Mouse (Mus musculus): ENCODE results near the gene Kcnk15. TPM values are rescaled to one million over a fixed set of nuclear protein-coding genes. Genes with fewer than 3 reads are reported as not detected.

Gene Kcnk15
- total and polyA plus RNA-seq, 2 experiments from 2014 or later, result 0.11 to 0.12 TPM

GRCm38 (mm10) chr2:163838043-163838442 is 15.4 kb upstream of the Kcnk15 start:
- H3K36me3 ChIP-seq (ENCODE audit: insufficient read depth, low read length), result no peaks in the 10 kb centered on the region
- ATAC-seq (ENCODE audit: low FRiP score), result 0 out of 2 replicates have a peak, but pooled peaks have one; percentile 27
- H3K9ac ChIP-seq (replicated peaks; ENCODE audit: low read length, poor library complexity, severe bottlenecking), result no peak overlapping the region
- 0 out of 2 replicates have a peak, but pooled peaks cover 3% of the 10 kb centered on the region for H3K27me3 ChIP-seq (ENCODE audit: insufficient read depth, low read length)
- no peak overlapping the region for H3K4me3 ChIP-seq (ENCODE audit: low read depth, low read length)
- 0 out of 2 replicates have a peak, but pooled peaks cover 2% of the 10 kb centered on the region for H3K4me1 ChIP-seq (ENCODE audit: insufficient read depth, low read length)
- peak; percentile 100 for TF ChIP-seq CTCF (IDR thresholded peaks at IDR 0.05)
- 20% methylated on average over 9 of the region's 9 CpGs for WGBS
- H3K27ac ChIP-seq (ENCODE audit: low read depth, low read length), result no peak overlapping the region
- H3K9me3 ChIP-seq (ENCODE audit: low read length), result no peaks in the 10 kb centered on the region
- DNase-seq (ENCODE audit: low spot score), result peak; percentile 89
- no peak overlapping the region for H3K4me2 ChIP-seq (ENCODE audit: low read depth, low read length, poor library complexity, severe bottlenecking)

GRCm38 (mm10) chr2:163839519-163839918 is 13.9 kb upstream of the Kcnk15 start:
- peak; percentile 72 for DNase-seq (ENCODE audit: low spot score)
- no peaks in the 10 kb centered on the region for H3K9me3 ChIP-seq (ENCODE audit: low read length)
- 0 out of 2 replicates have a peak, but pooled peaks have one; percentile 23 for ATAC-seq (ENCODE audit: low FRiP score)
- no peak for TF ChIP-seq CTCF (IDR thresholded peaks at IDR 0.05)
- H3K27me3 ChIP-seq (ENCODE audit: insufficient read depth, low read length), result 0 out of 2 replicates have a peak, but pooled peaks cover 3% of the 10 kb centered on the region
- 28% methylated on average over 6 of the region's 6 CpGs for WGBS
- 0 out of 2 replicates have a peak, but pooled peaks cover 2% of the 10 kb centered on the region for H3K4me1 ChIP-seq (ENCODE audit: insufficient read depth, low read length)
- H3K27ac ChIP-seq (ENCODE audit: low read depth, low read length), result no peak overlapping the region
- no peak overlapping the region for H3K4me3 ChIP-seq (ENCODE audit: low read depth, low read length)
- H3K4me2 ChIP-seq (ENCODE audit: low read depth, low read length, poor library complexity, severe bottlenecking), result no peak overlapping the region
- no peak overlapping the region for H3K9ac ChIP-seq (replicated peaks; ENCODE audit: low read length, poor library complexity, severe bottlenecking)
- H3K36me3 ChIP-seq (ENCODE audit: insufficient read depth, low read length), result no peaks in the 10 kb centered on the region

GRCm38 (mm10) chr2:163842043-163842442 is 11.4 kb upstream of the Kcnk15 start:
- no peak for ATAC-seq (ENCODE audit: low FRiP score)
- no peak for TF ChIP-seq CTCF (IDR thresholded peaks at IDR 0.05)
- Histone ChIP-seq H3K4me3 (ENCODE audit: low read depth, low read length) (no peak overlapping the region), H3K27me3 (ENCODE audit: insufficient read depth, low read length) (0 out of 2 replicates have a peak, but pooled peaks cover 3% of the 10 kb centered on the region), H3K27ac (ENCODE audit: low read depth, low read length) (no peak overlapping the region), H3K9ac (replicated peaks; ENCODE audit: low read length, poor library complexity, severe bottlenecking) (no peak overlapping the region), H3K4me2 (ENCODE audit: low read depth, low read length, poor library complexity, severe bottlenecking) (no peak overlapping the region), H3K36me3 (ENCODE audit: insufficient read depth, low read length) (no peaks in the 10 kb centered on the region), H3K4me1 (ENCODE audit: insufficient read depth, low read length) (0 out of 2 replicates have a peak, but pooled peaks cover 2% of the 10 kb centered on the region), H3K9me3 (ENCODE audit: low read length) (no peaks in the 10 kb centered on the region)
- WGBS, result 59% methylated on average over 4 of the region's 4 CpGs
- no peak for DNase-seq (ENCODE audit: low spot score)

- H3K36me3 ChIP-seq (ENCODE audit: insufficient read depth, low read length), result no peaks in the 10 kb centered on the region
Observed at GRCm38 (mm10) chr2:163857233-163857632, 3.8 kb downstream of the Kcnk15 start.

GRCm38 (mm10) chr2:163858254-163858947 is 5.0 kb downstream of the Kcnk15 start:
- TF ChIP-seq CTCF (IDR thresholded peaks at IDR 0.05), result peak; percentile 84
- Histone ChIP-seq H3K9me3 (ENCODE audit: low read length) (no peaks in the 10 kb centered on the region), H3K27ac (ENCODE audit: low read depth, low read length) (no peak overlapping the region), H3K4me1 (ENCODE audit: insufficient read depth, low read length) (0 out of 2 replicates have a peak, but pooled peaks cover 3% of the 10 kb centered on the region), H3K4me3 (ENCODE audit: low read depth, low read length) (peak overlapping the region; percentile 14; the same call in 1 of the 2 replicates), H3K36me3 (ENCODE audit: insufficient read depth, low read length) (no peaks in the 10 kb centered on the region), H3K27me3 (ENCODE audit: insufficient read depth, low read length) (peaks cover 49% of the 10 kb centered on the region), H3K9ac (replicated peaks; ENCODE audit: low read length, poor library complexity, severe bottlenecking) (0 out of 2 replicates have a peak overlapping the region, but pooled peaks have one; percentile 24), H3K4me2 (ENCODE audit: low read depth, low read length, poor library complexity, severe bottlenecking) (peak overlapping the region; percentile 40)
- WGBS, result 18% methylated on average over 49 of the region's 50 CpGs
- ATAC-seq (ENCODE audit: low FRiP score) (peak; percentile 34; the same call in 1 of the 2 replicates), DNase-seq (ENCODE audit: low spot score) (no peak)

More at GRCm38 (mm10) chr2:163857233-163857632, 3.8 kb downstream of the Kcnk15 start:
- DNase-seq (ENCODE audit: low spot score) (no peak), ATAC-seq (ENCODE audit: low FRiP score) (peak; percentile 59; the same call in 1 of the 2 replicates)
- no peak overlapping the region for H3K27ac ChIP-seq (ENCODE audit: low read depth, low read length)
- peaks cover 55% of the 10 kb centered on the region for H3K27me3 ChIP-seq (ENCODE audit: insufficient read depth, low read length)
- no peak for TF ChIP-seq CTCF (IDR thresholded peaks at IDR 0.05)
- no peak overlapping the region for H3K4me2 ChIP-seq (ENCODE audit: low read depth, low read length, poor library complexity, severe bottlenecking)
- 0 out of 2 replicates have a peak, but pooled peaks cover 3% of the 10 kb centered on the region for H3K4me1 ChIP-seq (ENCODE audit: insufficient read depth, low read length)
- no peak overlapping the region for H3K4me3 ChIP-seq (ENCODE audit: low read depth, low read length)
- 76% methylated on average over 6 of the region's 6 CpGs for WGBS
- no peak overlapping the region for H3K9ac ChIP-seq (replicated peaks; ENCODE audit: low read length, poor library complexity, severe bottlenecking)
- no peaks in the 10 kb centered on the region for H3K9me3 ChIP-seq (ENCODE audit: low read length)

- Histone ChIP-seq H3K9me3 (ENCODE audit: low read length) (no peaks in the 10 kb centered on the region), H3K4me1 (ENCODE audit: insufficient read depth, low read length) (no peaks in the 10 kb centered on the region), H3K9ac (replicated peaks; ENCODE audit: low read length, poor library complexity, severe bottlenecking) (no peak overlapping the region), H3K4me3 (ENCODE audit: low read depth, low read length) (no peak overlapping the region), H3K27me3 (ENCODE audit: insufficient read depth, low read length) (no peaks in the 10 kb centered on the region), H3K36me3 (ENCODE audit: insufficient read depth, low read length) (0 out of 2 replicates have a peak, but pooled peaks cover 3% of the 10 kb centered on the region), H3K4me2 (ENCODE audit: low read depth, low read length, poor library complexity, severe bottlenecking) (no peak overlapping the region), H3K27ac (ENCODE audit: low read depth, low read length) (no peak overlapping the region)
- 91% methylated on average over 5 of the region's 5 CpGs for WGBS
- no peak for DNase-seq (ENCODE audit: low spot score)
- no peak for TF ChIP-seq CTCF (IDR thresholded peaks at IDR 0.05)
- ATAC-seq (ENCODE audit: low FRiP score), result no peak
Observed at GRCm38 (mm10) chr2:163865311-163865710, 11.9 kb downstream of the Kcnk15 start.

All from midbrain, postnatal 0 days (tissue).